Mouse (Mus musculus) forebrain, embryonic 10.5 days (tissue): ENCODE results near the gene Dstn. TPM values are rescaled to one million over a fixed set of nuclear protein-coding genes. Genes with fewer than 3 reads are reported as not detected.

ENCODE experiments used
- DNase-seq: peaks from one replicate; pipeline ENCODE4 v3.0.0-alpha.2; 2017; ENCODE audit warnings: low spot score; ENCODE audit errors: extremely low spot score
- H3K27ac ChIP-seq: fragments of 300-500 bp; sonication (generic); 2 replicates; pipeline ENCODE4 v1.5.1; 2016; ENCODE audit warnings: mild to moderate bottlenecking
- H3K27me3 ChIP-seq: fragments of 300-500 bp; sonication (generic); 2 replicates; pipeline ENCODE4 v1.6.1; 2016; ENCODE audit warnings: mild to moderate bottlenecking; ENCODE audit not compliant: poor library complexity, severe bottlenecking
- H3K36me3 ChIP-seq: fragments of 300-500 bp; sonication (generic); replicated peaks from 2 replicates; pipeline ENCODE4 v1.6.1; 2016; ENCODE audit warnings: mild to moderate bottlenecking, moderate library complexity
- H3K4me1 ChIP-seq: fragments of 300-500 bp; sonication (generic); 2 replicates; pipeline ENCODE4 v1.6.1; 2016
- H3K4me3 ChIP-seq: fragments of 300-500 bp; sonication (generic); 2 replicates; pipeline ENCODE4 v1.5.1; 2016; ENCODE audit warnings: mild to moderate bottlenecking, moderate library complexity
- H3K9me3 ChIP-seq: fragments of 300-500 bp; sonication (generic); 2 replicates; pipeline ENCODE4 v1.6.1; 2016; ENCODE audit warnings: mild to moderate bottlenecking, moderate library complexity
- WGBS: fragments of 180-500 bp; shearing (Covaris S2); methylation state at CpG from one replicate; pipeline ENCODE4 v1.1.7; 2016; 5-methylcytosine and 5-hydroxymethylcytosine counted together
- polyA plus RNA-seq: library from polyadenylated mRNA; unstranded; fragments of >200 nt; fragmentation: Nextera tagmentation; extraction: Ambion mirVana; gene quantifications from 2 replicates; pipeline ENCODE4 v1.2.1, GENCODE M21; 2016

Gene Dstn
- polyA plus RNA-seq, 1 experiment from 2014 or later, result 290 TPM

GRCm38 (mm10) chr2:143929607-143930311 lies 14.6 kb downstream of the Dstn start:
- Histone ChIP-seq H3K4me1 (peaks cover 18% of the 10 kb centered on the region), H3K27me3 (no peaks in the 10 kb centered on the region), H3K36me3 (peaks cover 4% of the 10 kb centered on the region; the same call in 1 of the 2 replicates), H3K9me3 (no peaks in the 10 kb centered on the region), H3K27ac (no peak overlapping the region), H3K4me3 (no peak overlapping the region)
- no peak for DNase-seq
- WGBS, result 72% methylated on average over 3 of the region's 3 CpGs

- peaks cover 4% of the 10 kb centered on the region; the same call in 1 of the 2 replicates for H3K36me3 ChIP-seq
- DNase-seq, result no peak
- H3K9me3 ChIP-seq, result no peaks in the 10 kb centered on the region
- H3K27me3 ChIP-seq, result no peaks in the 10 kb centered on the region
- no peak overlapping the region for H3K4me3 ChIP-seq
- 87% methylated on average over 12 of the region's 12 CpGs for whole genome bisulfite sequencing
- H3K4me1 ChIP-seq, result peaks cover 18% of the 10 kb centered on the region
- H3K27ac ChIP-seq, result no peak overlapping the region
Observed at GRCm38 (mm10) chr2:143932340-143932873, 17.3 kb downstream of the Dstn start.

GRCm38 (mm10) chr2:143933516-143933915 lies 18.4 kb downstream of the Dstn start:
- no peak overlapping the region for H3K27ac ChIP-seq
- WGBS, result 90% methylated on average over 5 of the region's 5 CpGs
- no peaks in the 10 kb centered on the region for H3K27me3 ChIP-seq

DNA sequence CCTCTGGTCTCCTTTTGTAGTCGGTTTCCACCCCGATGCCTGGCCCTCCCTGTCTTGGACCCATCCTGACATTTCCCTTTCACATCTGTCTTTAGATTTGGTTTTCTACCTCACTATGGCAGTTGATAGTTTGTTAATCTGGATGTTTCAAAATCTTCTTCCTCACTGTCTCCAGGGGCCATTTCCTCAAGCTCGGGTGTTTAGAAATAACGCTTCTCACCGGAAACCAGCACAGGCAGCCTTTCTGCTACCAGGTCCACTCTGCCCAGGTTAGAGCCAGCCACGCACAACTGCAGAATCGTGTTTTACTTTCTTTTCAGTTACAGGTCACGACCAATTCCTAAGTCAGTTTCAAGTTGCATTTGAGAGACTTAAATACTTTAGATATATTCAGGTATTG lies 19.3 kb downstream of the Dstn start:
- H3K36me3 ChIP-seq, result peaks cover 16% of the 10 kb centered on the region
- no peaks in the 10 kb centered on the region for H3K9me3 ChIP-seq
- H3K27me3 ChIP-seq, result no peaks in the 10 kb centered on the region
- DNase-seq, result no peak
- peaks cover 18% of the 10 kb centered on the region for H3K4me1 ChIP-seq
- WGBS, result 93% methylated on average over 8 of the region's 8 CpGs
- H3K27ac ChIP-seq, result no peak overlapping the region
- no peak overlapping the region for H3K4me3 ChIP-seq

More at GRCm38 (mm10) chr2:143933516-143933915, 18.4 kb downstream of the Dstn start:
- no peak for DNase-seq
- H3K36me3 ChIP-seq, result peaks cover 6% of the 10 kb centered on the region
- no peak overlapping the region for H3K4me3 ChIP-seq
- H3K9me3 ChIP-seq, result no peaks in the 10 kb centered on the region
- peaks cover 18% of the 10 kb centered on the region for H3K4me1 ChIP-seq

- no peak overlapping the region for H3K4me3 ChIP-seq
- no peaks in the 10 kb centered on the region for H3K27me3 ChIP-seq
- H3K27ac ChIP-seq, result no peak overlapping the region
- WGBS, result 89% methylated on average over 2 of the region's 2 CpGs
- no peaks in the 10 kb centered on the region for H3K4me1 ChIP-seq
- DNase-seq, result no peak
- no peaks in the 10 kb centered on the region for H3K9me3 ChIP-seq
- H3K36me3 ChIP-seq, result peaks cover 48% of the 10 kb centered on the region
Observed at GRCm38 (mm10) chr2:143937861-143938260, 22.7 kb downstream of the Dstn start.

DNA sequence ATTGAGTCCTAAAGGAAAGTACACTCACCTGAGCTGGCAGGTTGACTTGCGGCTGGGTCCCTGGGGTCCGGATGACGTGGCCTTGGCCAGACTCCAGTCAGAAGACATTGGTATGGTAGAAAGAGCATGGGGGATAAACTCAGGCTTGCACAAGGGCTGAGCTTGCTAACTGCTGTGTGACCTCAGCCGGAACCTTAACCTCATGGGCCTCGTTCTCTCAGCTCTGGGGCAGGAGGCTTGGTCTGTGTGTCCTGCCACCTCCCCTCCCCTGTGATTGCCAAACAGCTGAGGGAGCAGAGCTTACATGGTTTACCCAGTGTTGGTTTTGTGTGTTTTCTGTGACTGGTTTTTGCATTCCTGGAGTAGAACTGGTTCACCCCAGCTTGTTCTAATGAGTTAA lies 25.3 kb downstream of the Dstn start:
- peaks cover 68% of the 10 kb centered on the region for H3K36me3 ChIP-seq
- H3K27ac ChIP-seq, result no peak overlapping the region
- H3K9me3 ChIP-seq, result no peaks in the 10 kb centered on the region
- H3K4me1 ChIP-seq, result no peaks in the 10 kb centered on the region
- H3K4me3 ChIP-seq, result no peak overlapping the region
- DNase-seq, result no peak
- no peaks in the 10 kb centered on the region for H3K27me3 ChIP-seq
- WGBS, result 91% methylated on average over 5 of the region's 5 CpGs

DNA sequence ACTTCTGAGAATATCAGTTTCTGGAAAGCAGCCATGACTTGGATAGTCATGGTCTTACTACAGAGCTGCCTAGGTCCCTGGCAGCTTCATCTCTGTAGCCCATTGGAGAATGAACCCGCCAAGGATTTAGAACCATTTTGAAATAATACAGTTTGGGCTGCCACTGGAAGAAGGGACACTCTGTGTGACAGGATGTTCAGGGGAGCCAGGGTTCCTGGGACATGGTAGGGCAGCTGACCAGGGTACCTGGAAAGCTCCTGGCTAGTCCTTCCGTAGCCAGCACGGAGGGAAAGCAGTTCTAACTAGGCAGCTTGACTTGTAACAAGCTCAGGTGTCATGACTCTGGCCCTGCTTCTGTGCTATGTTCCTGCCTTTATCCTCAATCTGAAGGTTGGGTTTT lies 29.7 kb downstream of the Dstn start:
- H3K4me1 ChIP-seq, result no peaks in the 10 kb centered on the region
- no peaks in the 10 kb centered on the region for H3K27me3 ChIP-seq
- peaks cover 97% of the 10 kb centered on the region for H3K36me3 ChIP-seq
- no peaks in the 10 kb centered on the region for H3K9me3 ChIP-seq
- WGBS, result 94% methylated on average over 3 of the region's 3 CpGs
- no peak overlapping the region for H3K27ac ChIP-seq
- H3K4me3 ChIP-seq, result no peak overlapping the region
- DNase-seq, result no peak

GRCm38 (mm10) chr2:143945466-143946075 lies 30.5 kb downstream of the Dstn start:
- Histone ChIP-seq H3K36me3 (peaks cover 97% of the 10 kb centered on the region), H3K27me3 (no peaks in the 10 kb centered on the region), H3K4me3 (no peak overlapping the region), H3K27ac (no peak overlapping the region), H3K9me3 (no peaks in the 10 kb centered on the region), H3K4me1 (no peaks in the 10 kb centered on the region; the same call in 1 of the 2 replicates)
- WGBS, result 92% methylated on average over 7 of the region's 7 CpGs
- DNase-seq, result no peak

- no peak overlapping the region for H3K4me3 ChIP-seq
- 90% methylated on average over 2 of the region's 2 CpGs for WGBS
- no peak overlapping the region for H3K27ac ChIP-seq
- H3K4me1 ChIP-seq, result peaks cover 3% of the 10 kb centered on the region; the same call in 1 of the 2 replicates
- no peaks in the 10 kb centered on the region for H3K27me3 ChIP-seq
- peaks cover 97% of the 10 kb centered on the region for H3K36me3 ChIP-seq
- DNase-seq, result no peak
- no peaks in the 10 kb centered on the region for H3K9me3 ChIP-seq
Observed at GRCm38 (mm10) chr2:143946399-143946798, 31.3 kb downstream of the Dstn start.

GRCm38 (mm10) chr2:143947981-143948380 lies 32.9 kb downstream of the Dstn start:
- H3K4me3 ChIP-seq, result no peak overlapping the region
- no peaks in the 10 kb centered on the region for H3K27me3 ChIP-seq
- peaks cover 99% of the 10 kb centered on the region for H3K36me3 ChIP-seq
- H3K4me1 ChIP-seq, result peaks cover 3% of the 10 kb centered on the region; the same call in 1 of the 2 replicates
- no peaks in the 10 kb centered on the region for H3K9me3 ChIP-seq
- WGBS, result 94% methylated on average over 3 of the region's 3 CpGs
- DNase-seq, result no peak
- no peak overlapping the region for H3K27ac ChIP-seq

DNA sequence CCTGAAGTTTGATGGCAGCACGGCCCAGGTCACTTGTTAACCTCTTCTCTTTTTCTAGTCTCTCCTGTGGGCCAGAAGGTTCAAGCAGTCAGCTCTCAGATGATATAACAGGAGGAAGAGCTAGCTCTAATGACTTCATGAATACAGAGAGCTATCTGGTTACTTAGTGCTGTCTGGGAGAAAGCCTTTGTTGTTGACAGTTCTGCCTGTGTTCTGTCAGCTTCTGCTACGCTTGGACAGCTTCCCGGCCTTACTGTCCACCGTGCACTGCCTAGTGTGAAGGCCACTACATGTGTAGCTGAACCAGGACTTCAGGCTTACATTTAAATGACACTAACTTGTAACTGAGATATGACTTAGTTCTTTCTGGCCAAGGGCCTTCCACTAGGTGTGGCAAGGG lies 33.3 kb downstream of the Dstn start:
- peaks cover 100% of the 10 kb centered on the region for H3K36me3 ChIP-seq

DNA sequence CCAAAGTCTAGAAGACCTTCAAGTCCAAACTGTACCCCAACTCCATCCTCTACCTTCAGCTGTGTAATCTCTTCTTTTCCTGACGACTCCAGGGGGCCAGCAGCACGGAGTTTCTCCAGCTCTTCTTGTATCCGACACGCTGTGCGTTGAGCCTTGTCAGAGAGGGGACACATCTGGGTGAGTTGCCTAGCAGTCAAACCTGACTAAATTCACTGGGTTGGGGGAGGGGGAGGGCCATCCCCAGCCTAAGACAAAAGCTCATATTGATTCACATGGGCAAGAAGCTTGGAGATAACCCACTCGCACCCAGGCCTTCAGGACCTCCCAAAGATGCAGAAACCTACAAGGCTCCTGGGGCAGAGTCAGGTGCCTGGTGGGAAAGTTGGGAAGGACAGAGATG lies 34.1 kb downstream of the Dstn start:
- H3K4me1 ChIP-seq, result peaks cover 3% of the 10 kb centered on the region; the same call in 1 of the 2 replicates
- no peaks in the 10 kb centered on the region for H3K27me3 ChIP-seq
- WGBS, result 95% methylated on average over 6 of the region's 6 CpGs
- DNase-seq, result no peak
- H3K36me3 ChIP-seq, result peaks cover 100% of the 10 kb centered on the region
- H3K4me3 ChIP-seq, result no peak overlapping the region
- no peak overlapping the region for H3K27ac ChIP-seq
- H3K9me3 ChIP-seq, result no peaks in the 10 kb centered on the region

More for the DNA sequence above, 33.3 kb downstream of the Dstn start:
- no peaks in the 10 kb centered on the region for H3K27me3 ChIP-seq
- H3K4me1 ChIP-seq, result peaks cover 3% of the 10 kb centered on the region; the same call in 1 of the 2 replicates
- H3K4me3 ChIP-seq, result no peak overlapping the region
- no peak overlapping the region for H3K27ac ChIP-seq
- DNase-seq, result no peak
- 87% methylated on average over 4 of the region's 4 CpGs for WGBS
- H3K9me3 ChIP-seq, result no peaks in the 10 kb centered on the region
